Mouse (Mus musculus) liver, embryonic 11.5 days (tissue): ENCODE results near the gene Gm5478. TPM values are rescaled to one million over a fixed set of nuclear protein-coding genes. Genes with fewer than 3 reads are reported as not detected.

Source experiments
- microRNA-seq: library from miRNA; unstranded; fragments of <30 nt; microRNA quantifications from one replicate; pipeline ENCODE4, GENCODE M21; 2017; ENCODE audit warnings: borderline number of aligned reads
- polyA plus RNA-seq: library from polyadenylated mRNA; unstranded; fragments of >200 nt; fragmentation: Nextera tagmentation; extraction: Ambion mirVana; gene quantifications from 2 replicates; pipeline ENCODE4 v1.2.1, GENCODE M21; 2014

Gm5478 gene
- polyA plus RNA-seq, 1 experiment from 2014 or later, result not detected

Small RNA genes lying within 50 kb of the gene (microRNA-seq; reads per million reads assigned to microRNA genes)
- not detected for gene Gm44342
- gene Gm44383, result not detected
- gene Gm44479, result not detected

Other genes with a start within 250 kb of the Gm5478 start
- 13.3 and 13.9 TPM in 2 replicates for gene Krt7, start 236.3 kb downstream of the Gm5478 start, polyA plus RNA-seq
- gene Krt87, start 208.6 kb downstream of the Gm5478 start, polyA plus RNA-seq, result not detected in 2 replicates
- not detected in 2 replicates for gene Krt88, start 199.6 kb downstream of the Gm5478 start, polyA plus RNA-seq
- not detected in 2 replicates for gene Krt81, start 183.6 kb downstream of the Gm5478 start, polyA plus RNA-seq
- gene Krt86, start 173.9 kb downstream of the Gm5478 start, polyA plus RNA-seq, result not detected in 2 replicates
- gene Krt83, start 155.9 kb downstream of the Gm5478 start, polyA plus RNA-seq, result not detected in 2 replicates
- not detected in 2 replicates for gene Gm49425, start 130.1 kb downstream of the Gm5478 start, polyA plus RNA-seq
- gene Krt84, start 114.6 kb downstream of the Gm5478 start, polyA plus RNA-seq, result not detected in 2 replicates
- gene Krt82, start 96.7 kb downstream of the Gm5478 start, polyA plus RNA-seq, result not detected in 2 replicates
- 0.06 and 0.08 TPM in 2 replicates for gene Krt90, start 84.4 kb downstream of the Gm5478 start, polyA plus RNA-seq
- gene Krt75, start 73.5 kb downstream of the Gm5478 start, polyA plus RNA-seq, result not detected in 2 replicates
- not detected in 2 replicates for gene Gm5414, start 19.2 kb downstream of the Gm5478 start, polyA plus RNA-seq
- not detected in 2 replicates for gene Krt6b, start 32.9 kb upstream of the Gm5478 start, polyA plus RNA-seq
- not detected in 2 replicates for gene Krt6a, start 46.9 kb upstream of the Gm5478 start, polyA plus RNA-seq
- gene Krt5, start 65.5 kb upstream of the Gm5478 start, polyA plus RNA-seq, result 0.48 and 0.63 TPM in 2 replicates
- gene Krt71, start 95.7 kb upstream of the Gm5478 start, polyA plus RNA-seq, result not detected in 2 replicates
- gene Krt72, start 139.1 kb upstream of the Gm5478 start, polyA plus RNA-seq, result not detected in 2 replicates
- not detected in 2 replicates for gene Krt73, start 155.0 kb upstream of the Gm5478 start, polyA plus RNA-seq
- gene Krt2, start 170.8 kb upstream of the Gm5478 start, polyA plus RNA-seq, result not detected in 2 replicates
- 0.43 and 0.48 TPM in 2 replicates for gene Krt1, start 203.4 kb upstream of the Gm5478 start, polyA plus RNA-seq
- not detected in 2 replicates for gene Krt77, start 222.3 kb upstream of the Gm5478 start, polyA plus RNA-seq
- not detected in 2 replicates for gene Krt76, start 245.5 kb upstream of the Gm5478 start, polyA plus RNA-seq